Mouse (Mus musculus): Measurements from ENCODE around the gene Zfp710. TPM values are rescaled to one million over a fixed set of nuclear protein-coding genes. Genes with fewer than 3 reads are reported as not detected.

Gene Zfp710
- polyA plus RNA-seq, 1 experiment from 2014 or later: 18.5 TPM

DNA sequence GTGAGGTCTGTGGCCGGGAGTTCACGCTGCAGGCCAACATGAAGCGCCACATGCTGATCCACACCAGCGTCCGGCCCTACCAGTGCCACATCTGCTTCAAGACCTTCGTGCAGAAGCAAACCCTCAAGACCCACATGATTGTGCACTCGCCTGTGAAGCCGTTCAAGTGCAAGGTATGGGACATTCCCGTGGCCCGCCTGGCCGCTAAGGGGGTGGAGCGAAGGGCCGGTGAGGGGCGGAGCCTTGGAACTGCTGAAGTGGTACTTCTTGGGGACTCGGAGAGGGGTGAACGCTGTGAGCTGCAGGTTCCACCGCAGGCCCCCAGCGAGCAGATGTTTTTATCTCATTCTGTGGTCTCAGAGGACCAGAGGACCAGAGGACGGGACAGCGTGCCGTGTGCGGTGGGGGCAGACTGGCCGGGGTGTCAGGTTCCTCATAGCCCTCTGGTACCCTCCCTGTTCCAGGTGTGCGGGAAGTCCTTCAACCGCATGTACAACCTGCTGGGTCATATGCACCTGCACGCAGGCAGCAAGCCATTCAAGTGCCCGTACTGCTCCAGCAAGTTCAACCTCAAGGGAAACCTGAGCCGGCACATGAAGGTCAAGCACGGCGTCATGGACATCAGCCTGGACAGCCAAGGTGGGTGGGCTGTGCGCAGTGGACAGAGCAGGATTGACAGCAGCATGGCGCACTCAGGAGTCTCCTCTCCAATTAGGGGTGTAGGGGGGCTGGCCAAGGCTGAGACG, 61.5 kb downstream of the Zfp710 start:
- no peak for ATAC-seq (ENCODE audit: insufficient number of reproducible peaks, insufficient read depth, low FRiP score, low TSS enrichment, low read depth)

DNA sequence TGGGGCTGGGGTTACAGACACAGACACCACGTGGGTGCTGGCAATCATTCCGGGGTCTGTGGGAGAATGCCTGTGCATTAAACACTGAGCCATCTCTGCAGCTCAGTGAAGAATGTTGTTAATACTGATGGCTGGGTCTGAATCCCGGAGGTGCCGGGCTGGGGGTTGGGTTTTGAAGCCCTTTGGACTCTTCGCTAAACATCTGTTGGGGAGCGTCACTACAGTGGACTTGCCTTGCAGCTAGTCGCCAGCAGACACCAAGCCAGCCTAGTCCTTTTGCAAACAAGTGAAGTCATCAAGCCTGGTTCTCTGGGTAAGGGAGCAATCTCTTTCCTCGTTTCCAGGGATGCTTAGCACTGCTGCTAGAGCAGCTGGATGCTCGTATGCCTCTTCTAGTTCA, 63.6 kb downstream of the Zfp710 start:
- Histone ChIP-seq H3K4me1 (replicated peaks) (no peaks in the 10 kb centered on the region), H3K27me3 (no peaks in the 10 kb centered on the region; the same call in 1 of the 2 replicates), H3K9me3 (no peaks in the 10 kb centered on the region), H3K27ac (no peak overlapping the region), H3K4me2 (no peak overlapping the region), H3K4me3 (replicated peaks) (no peak overlapping the region), H3K36me3 (peaks cover 87% of the 10 kb centered on the region), H3K9ac (replicated peaks) (no peak overlapping the region)
- no peak for ATAC-seq (ENCODE audit: insufficient number of reproducible peaks, insufficient read depth, low FRiP score, low TSS enrichment, low read depth)
- WGBS: 84% methylated on average over 9 of the region's 9 CpGs

More for the DNA sequence above, 61.5 kb downstream of the Zfp710 start:
- Histone ChIP-seq H3K27ac (0 out of 2 replicates have a peak overlapping the region, but pooled peaks have one; percentile 7), H3K36me3 (peaks cover 87% of the 10 kb centered on the region), H3K9ac (replicated peaks) (no peak overlapping the region), H3K9me3 (no peaks in the 10 kb centered on the region), H3K4me2 (no peak overlapping the region), H3K4me1 (replicated peaks) (no peaks in the 10 kb centered on the region), H3K27me3 (no peaks in the 10 kb centered on the region; the same call in 1 of the 2 replicates), H3K4me3 (replicated peaks) (no peak overlapping the region)
- WGBS: 81% methylated on average over 33 of the region's 33 CpGs

GRCm38 (mm10) chr7:80090191-80091003, 65.8 kb downstream of the Zfp710 start:
- ATAC-seq (ENCODE audit: insufficient number of reproducible peaks, insufficient read depth, low FRiP score, low TSS enrichment, low read depth): no peak
- no peaks in the 10 kb centered on the region; the same call in 1 of the 2 replicates for H3K27me3 ChIP-seq
- H3K4me2 ChIP-seq: no peak overlapping the region
- no peaks in the 10 kb centered on the region for H3K4me1 ChIP-seq (replicated peaks)
- no peaks in the 10 kb centered on the region for H3K9me3 ChIP-seq
- no peak overlapping the region for H3K9ac ChIP-seq (replicated peaks)
- H3K27ac ChIP-seq: no peak overlapping the region; the same call in 1 of the 2 replicates
- H3K4me3 ChIP-seq (replicated peaks): no peak overlapping the region
- H3K36me3 ChIP-seq: peaks cover 97% of the 10 kb centered on the region
- 85% methylated on average over 18 of the region's 18 CpGs for WGBS

DNA sequence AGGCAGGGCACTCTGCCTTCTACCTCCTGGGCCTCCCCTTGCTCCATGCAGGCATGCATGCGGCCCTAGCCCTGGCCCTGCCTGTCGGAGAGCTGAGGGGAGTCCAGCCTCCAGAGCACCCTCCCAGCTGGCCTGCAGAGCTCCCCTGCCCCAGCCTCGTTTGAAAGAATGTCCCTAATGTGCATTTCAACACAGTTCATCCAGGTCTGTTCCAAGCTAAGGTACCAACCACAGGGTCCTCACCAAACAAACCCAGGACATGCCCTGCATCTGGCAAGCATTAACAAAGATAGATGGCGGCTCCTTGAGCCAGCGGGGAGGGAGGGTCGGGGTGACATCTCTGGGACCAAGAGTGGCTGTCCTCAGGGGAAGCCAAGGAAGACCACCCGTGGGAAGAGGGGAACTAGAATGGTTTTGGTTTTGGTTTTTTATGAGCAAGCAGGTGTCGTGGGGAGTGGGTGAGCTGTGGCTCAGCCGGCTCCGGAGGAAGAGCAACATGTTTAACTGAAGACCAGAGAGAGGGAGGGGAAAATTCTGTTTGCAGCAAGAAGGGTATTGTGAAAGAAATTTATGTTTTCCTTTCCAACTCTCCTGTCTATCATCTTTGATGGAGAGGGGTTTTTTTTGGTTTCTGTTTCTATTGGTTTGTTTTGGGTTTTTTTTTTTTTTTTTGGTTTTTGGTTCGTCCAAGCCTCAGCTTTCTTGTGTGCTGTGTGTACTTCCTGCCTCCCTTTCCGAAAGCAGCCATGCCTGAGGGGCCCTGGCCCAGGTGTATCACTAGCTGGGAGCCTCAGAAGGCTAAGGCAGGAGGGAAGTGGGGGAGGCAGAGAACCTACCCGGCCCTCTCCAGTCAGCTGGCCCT, 66.6 kb downstream of the Zfp710 start:
- Histone ChIP-seq H3K9me3 (no peaks in the 10 kb centered on the region), H3K9ac (replicated peaks) (no peak overlapping the region), H3K27me3 (no peaks in the 10 kb centered on the region; the same call in 1 of the 2 replicates), H3K4me1 (replicated peaks) (no peaks in the 10 kb centered on the region), H3K27ac (no peak overlapping the region), H3K4me2 (no peak overlapping the region), H3K4me3 (replicated peaks) (no peak overlapping the region), H3K36me3 (peaks cover 100% of the 10 kb centered on the region)
- WGBS: 55% methylated on average over 13 of the region's 13 CpGs
- no peak for ATAC-seq (ENCODE audit: insufficient number of reproducible peaks, insufficient read depth, low FRiP score, low TSS enrichment, low read depth)

GRCm38 (mm10) chr7:80091866-80092210, 67.2 kb downstream of the Zfp710 start:
- Histone ChIP-seq H3K27ac (no peak overlapping the region), H3K27me3 (no peaks in the 10 kb centered on the region; the same call in 1 of the 2 replicates), H3K4me3 (replicated peaks) (no peak overlapping the region), H3K36me3 (peaks cover 100% of the 10 kb centered on the region), H3K9ac (replicated peaks) (no peak overlapping the region), H3K4me2 (no peak overlapping the region), H3K4me1 (replicated peaks) (no peaks in the 10 kb centered on the region), H3K9me3 (no peaks in the 10 kb centered on the region)
- ATAC-seq (ENCODE audit: insufficient number of reproducible peaks, insufficient read depth, low FRiP score, low TSS enrichment, low read depth): no peak
- WGBS: 88% methylated on average over 4 of the region's 4 CpGs

GRCm38 (mm10) chr7:80092351-80093046, 67.9 kb downstream of the Zfp710 start:
- Histone ChIP-seq H3K4me2 (no peak overlapping the region), H3K9me3 (no peaks in the 10 kb centered on the region), H3K4me1 (replicated peaks) (no peaks in the 10 kb centered on the region), H3K27me3 (no peaks in the 10 kb centered on the region; the same call in 1 of the 2 replicates), H3K4me3 (replicated peaks) (no peak overlapping the region), H3K27ac (no peak overlapping the region), H3K36me3 (peaks cover 100% of the 10 kb centered on the region), H3K9ac (replicated peaks) (no peak overlapping the region)
- ATAC-seq (ENCODE audit: insufficient number of reproducible peaks, insufficient read depth, low FRiP score, low TSS enrichment, low read depth): no peak
- WGBS: 87% methylated on average over 9 of the region's 9 CpGs

DNA sequence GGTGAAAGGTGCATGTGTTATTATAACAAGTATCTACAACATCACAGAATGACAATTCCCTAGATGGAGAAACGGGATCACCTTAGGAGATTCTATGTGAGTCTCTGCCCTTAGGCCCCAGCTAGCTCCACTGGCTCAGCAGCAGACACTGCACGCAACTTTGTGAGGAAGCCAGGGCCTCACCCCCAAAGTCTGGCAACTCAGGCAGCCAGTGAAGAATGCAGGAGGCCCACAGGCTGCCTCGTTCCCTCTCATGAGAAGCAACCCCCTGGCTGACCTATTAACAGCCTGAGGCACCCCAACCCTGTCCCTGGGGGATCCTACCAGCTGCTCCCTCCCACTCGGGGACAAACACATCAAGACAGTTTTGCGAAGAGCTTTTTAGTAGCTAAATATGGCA, 69.9 kb downstream of the Zfp710 start:
- no peak overlapping the region for H3K9ac ChIP-seq (replicated peaks)
- no peak overlapping the region for H3K27ac ChIP-seq
- H3K9me3 ChIP-seq: no peaks in the 10 kb centered on the region
- H3K4me1 ChIP-seq (replicated peaks): no peaks in the 10 kb centered on the region
- peaks cover 100% of the 10 kb centered on the region for H3K36me3 ChIP-seq
- no peak for ATAC-seq (ENCODE audit: insufficient number of reproducible peaks, insufficient read depth, low FRiP score, low TSS enrichment, low read depth)
- no peak overlapping the region for H3K4me3 ChIP-seq (replicated peaks)
- 86% methylated on average over 5 of the region's 5 CpGs for WGBS
- no peak overlapping the region for H3K4me2 ChIP-seq
- no peaks in the 10 kb centered on the region for H3K27me3 ChIP-seq

DNA sequence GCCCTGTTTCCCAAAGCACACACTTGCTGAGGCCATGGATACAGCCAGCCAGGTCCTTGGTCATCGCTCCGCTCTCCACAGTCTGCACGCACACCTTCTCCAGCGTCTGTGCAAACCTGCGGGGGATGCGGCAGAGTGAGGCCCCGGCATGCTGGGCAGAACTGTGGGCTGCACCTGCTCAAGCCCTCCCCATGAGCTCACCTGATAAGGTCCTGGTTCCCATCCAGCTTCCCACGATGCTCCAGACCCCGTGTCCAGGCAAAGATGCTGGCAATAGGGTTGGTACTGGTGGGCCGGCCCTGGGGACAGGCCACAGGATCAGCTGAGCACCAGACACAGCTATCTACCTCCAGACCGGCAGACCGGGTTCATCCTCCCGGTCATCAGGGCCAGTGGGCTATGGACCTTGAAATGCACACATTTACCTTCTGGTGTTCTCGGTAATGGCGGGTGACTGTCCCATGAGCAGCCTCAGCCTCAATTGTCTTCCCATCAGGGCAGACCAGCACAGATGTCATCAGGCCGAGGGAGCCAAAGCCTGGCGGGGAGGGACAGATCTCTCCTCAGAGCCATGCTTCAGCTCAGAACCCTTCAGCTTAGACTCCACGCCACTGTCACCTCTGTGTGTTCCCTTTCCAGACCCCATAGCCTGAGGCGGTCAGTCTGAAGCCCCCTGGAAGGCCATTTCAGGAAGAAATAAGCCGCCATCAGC, 71.1 kb downstream of the Zfp710 start:
- no peak overlapping the region for H3K4me2 ChIP-seq
- H3K27me3 ChIP-seq: no peaks in the 10 kb centered on the region
- WGBS: 93% methylated on average over 20 of the region's 20 CpGs
- H3K4me3 ChIP-seq (replicated peaks): no peak overlapping the region
- H3K36me3 ChIP-seq: peaks cover 100% of the 10 kb centered on the region
- H3K9me3 ChIP-seq: no peaks in the 10 kb centered on the region
- no peak for ATAC-seq (ENCODE audit: insufficient number of reproducible peaks, insufficient read depth, low FRiP score, low TSS enrichment, low read depth)
- H3K27ac ChIP-seq: no peak overlapping the region
- no peak overlapping the region for H3K9ac ChIP-seq (replicated peaks)
- no peaks in the 10 kb centered on the region for H3K4me1 ChIP-seq (replicated peaks)

DNA sequence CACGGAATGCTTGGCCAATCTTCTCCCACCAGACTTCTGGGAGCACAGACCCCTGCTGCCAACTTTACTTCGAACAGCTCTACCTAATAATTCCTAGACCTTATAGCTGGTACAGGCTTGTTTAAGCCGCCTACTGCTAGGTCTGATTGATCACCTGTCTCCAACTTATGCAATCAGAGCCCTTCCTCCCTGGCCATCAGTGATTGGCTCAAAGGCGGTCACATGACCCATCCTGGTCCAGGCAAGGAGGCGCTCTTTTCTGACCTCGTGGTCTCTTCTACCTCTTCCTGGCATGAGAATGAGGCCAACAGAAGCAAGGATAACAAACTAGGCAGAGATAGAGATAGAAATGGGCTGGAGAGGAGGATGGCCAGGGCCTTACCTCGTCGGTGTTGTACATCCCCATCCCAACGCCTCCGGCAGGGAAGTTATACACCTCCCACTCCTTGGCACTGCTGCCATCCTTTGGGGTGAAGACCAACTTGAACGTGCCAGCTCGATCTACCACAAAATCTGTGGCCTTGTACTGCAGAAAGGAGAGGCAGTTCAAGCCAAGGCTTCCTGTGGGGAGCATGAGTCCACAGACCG, 73.9 kb downstream of the Zfp710 start:
- peaks cover 100% of the 10 kb centered on the region for H3K36me3 ChIP-seq
- no peak overlapping the region for H3K9ac ChIP-seq (replicated peaks)
- no peak for ATAC-seq (ENCODE audit: insufficient number of reproducible peaks, insufficient read depth, low FRiP score, low TSS enrichment, low read depth)

GRCm38 (mm10) chr7:80103335-80103734, 78.7 kb downstream of the Zfp710 start:
- ATAC-seq (ENCODE audit: insufficient number of reproducible peaks, insufficient read depth, low FRiP score, low TSS enrichment, low read depth): no peak
- Histone ChIP-seq H3K36me3 (peaks cover 83% of the 10 kb centered on the region), H3K27me3 (no peaks in the 10 kb centered on the region), H3K27ac (no peak overlapping the region), H3K4me3 (replicated peaks) (no peak overlapping the region), H3K9me3 (peaks cover 11% of the 10 kb centered on the region; the same call in 1 of the 2 replicates), H3K9ac (replicated peaks) (no peak overlapping the region), H3K4me2 (no peak overlapping the region), H3K4me1 (replicated peaks) (no peaks in the 10 kb centered on the region)
- WGBS: 88% methylated on average over 3 of the region's 3 CpGs

More for the DNA sequence above, 73.9 kb downstream of the Zfp710 start:
- H3K27me3 ChIP-seq: no peaks in the 10 kb centered on the region
- no peaks in the 10 kb centered on the region for H3K4me1 ChIP-seq (replicated peaks)
- H3K9me3 ChIP-seq: no peaks in the 10 kb centered on the region
- no peak overlapping the region for H3K27ac ChIP-seq
- no peak overlapping the region for H3K4me3 ChIP-seq (replicated peaks)
- no peak overlapping the region for H3K4me2 ChIP-seq
- 94% methylated on average over 13 of the region's 13 CpGs for WGBS

Measured in limb, embryonic 12.5 days (tissue).